In genomic region chr2:102999153-102999575, GRCm38 (mm10) we compare ENCODE assay signal across 25 mouse cellular contexts.
A peak's percentile ranks its signal among the peaks of the same experiment; 100 is the strongest.
DNase-seq lines count a peak whose midpoint lies in the region; ATAC-seq lines count a peak whose summit lies in the region.
"Had no signal": no experiment of that assay in that cellular context is flagged by ENCODE, and none has a peak within 500 bp of the region (broad histone marks: within the 10 kb centered on the region; RNA-seq: fewer than 3 reads in every experiment).

No protein-coding gene starts in this region.

- no peak overlapping the region for H3K4me3 ChIP-seq in midbrain, embryonic 10.5 days
- no peak overlapping the region for H3K4me3 ChIP-seq in midbrain, embryonic 11.5 days (ENCODE audit: low read depth, low read length)
- H3K4me3 ChIP-seq: embryonic facial prominence, embryonic 13.5 days; erythroblast, embryonic 14.5 days; forebrain, embryonic 13.5 days; gastrocnemius, adult 2 months; heart, embryonic 10.5 days; hindbrain, embryonic 10.5 days; left cerebral cortex, adult 2 months had no signal

- H3K27ac ChIP-seq in midbrain, embryonic 10.5 days (replicated peaks), result peak overlapping the region; percentile 53; the same call in 1 of the 2 replicates
- H3K27ac ChIP-seq in midbrain, embryonic 11.5 days (ENCODE audit: low read depth, low read length), result no peak overlapping the region
- H3K27ac ChIP-seq: embryonic facial prominence, embryonic 13.5 days; forebrain, embryonic 13.5 days; gastrocnemius, adult 2 months; heart, embryonic 10.5 days; hindbrain, embryonic 10.5 days; left cerebral cortex, adult 2 months; liver, embryonic 14.5 days; stomach, postnatal 0 days had no signal

- H3K36me3 ChIP-seq in midbrain, embryonic 10.5 days, result no peaks in the 10 kb centered on the region
- H3K36me3 ChIP-seq in midbrain, embryonic 11.5 days (ENCODE audit: control insufficient read depth, insufficient read depth, low read length), result no peaks in the 10 kb centered on the region
- H3K36me3 ChIP-seq: embryonic facial prominence, embryonic 13.5 days; heart, embryonic 10.5 days; hindbrain, embryonic 10.5 days had no signal

- no peak overlapping the region for H3K4me2 ChIP-seq in midbrain, embryonic 11.5 days
- H3K4me2 ChIP-seq: embryonic facial prominence, embryonic 13.5 days; forebrain, embryonic 13.5 days; lung, embryonic 14.5 days had no signal

- ATAC-seq in midbrain, embryonic 11.5 days (ENCODE audit: low FRiP score), result no peak
- ATAC-seq in CD4-positive, CD25-positive, alpha-beta regulatory T cell, adult 4 months, result peak; percentile 92
- ATAC-seq: forebrain, embryonic 13.5 days; hindbrain, embryonic 16.5 days; intestine, postnatal 0 days had no signal

- DNase-seq in midbrain, embryonic 10.5 days (ENCODE audit: low spot score), result no peak
- DNase-seq in midbrain, embryonic 11.5 days (ENCODE audit: low spot score, missing footprints), result no peak
- peak; percentile 86 for DNase-seq in induced T-regulatory cell, adult 2 months (ENCODE audit: low read depth)
- DNase-seq in naive thymus-derived CD4-positive, alpha-beta T cell, adult 2 months (ENCODE audit: low read depth), result peak; percentile 60
- DNase-seq in heart, postnatal 14 days, result no peak
- DNase-seq in cerebellum, adult 9-11 months, result no peak
- DNase-seq in testis, postnatal 10 days (ENCODE audit: low spot score), result no peak
- DNase-seq: adrenal gland, postnatal 25 days; cerebellum, postnatal 14 days; gastrocnemius, adult 2 months; kidney, postnatal 4 days; layer of hippocampus, adult 9-11 months; lung, embryonic 14.5 days; right cerebral cortex, postnatal 14 days had no signal

- no peaks in the 10 kb centered on the region for H3K27me3 ChIP-seq in midbrain, embryonic 10.5 days (ENCODE audit: low read depth, poor library complexity, severe bottlenecking)
- H3K27me3 ChIP-seq in midbrain, embryonic 11.5 days (ENCODE audit: control insufficient read depth, insufficient read depth, low read length), result no peaks in the 10 kb centered on the region
- H3K27me3 ChIP-seq: embryonic facial prominence, embryonic 13.5 days; forebrain, embryonic 13.5 days had no signal

- no peak overlapping the region for H3K9ac ChIP-seq in midbrain, embryonic 11.5 days (ENCODE audit: low read length)
- H3K9ac ChIP-seq: embryonic facial prominence, embryonic 13.5 days; forebrain, embryonic 13.5 days; liver, embryonic 14.5 days; lung, embryonic 14.5 days had no signal

- WGBS in midbrain, embryonic 10.5 days, result 82% methylated on average over 6 of the region's 6 CpGs
- 74% methylated on average over 6 of the region's 6 CpGs for WGBS in midbrain, embryonic 11.5 days

- intact Hi-C loops in heart, postnatal 14 days (cut with DNase I), result no loop called here

- H3K9me3 ChIP-seq in midbrain, embryonic 10.5 days (replicated peaks), result no peaks in the 10 kb centered on the region
- no peaks in the 10 kb centered on the region for H3K9me3 ChIP-seq in midbrain, embryonic 11.5 days (ENCODE audit: control insufficient read depth, low read length)
- H3K9me3 ChIP-seq: embryonic facial prominence, embryonic 13.5 days; forebrain, embryonic 13.5 days; heart, embryonic 10.5 days; hindbrain, embryonic 10.5 days had no signal

- H3K4me1 ChIP-seq in midbrain, embryonic 10.5 days, result peaks cover 30% of the 10 kb centered on the region
- peaks cover 7% of the 10 kb centered on the region; the same call in 1 of the 2 replicates for H3K4me1 ChIP-seq in midbrain, embryonic 11.5 days (ENCODE audit: control insufficient read depth, insufficient read depth, low read length)
- H3K4me1 ChIP-seq: heart, embryonic 10.5 days had no signal

Comparison
In these comparisons a context has a peak if more than half of its experiments do, and no peak if none do; other contexts are left out.
1. DNase-seq: peak in induced T-regulatory cell, adult 2 months (single experiment) and naive thymus-derived CD4-positive, alpha-beta T cell, adult 2 months (single experiment); none in midbrain, embryonic 10.5 days (single experiment), midbrain, embryonic 11.5 days (single experiment), heart, postnatal 14 days (0 of 2), cerebellum, adult 9-11 months (single experiment) and testis, postnatal 10 days (single experiment).